Mouse (Mus musculus) skeletal muscle tissue, adult 2 months (tissue): Measurements from ENCODE around the gene Nxt2.
"Not testable (repeated sequence)": the region's sequence is repeated elsewhere in the genome, so short reads cannot be mapped to it uniquely, and the experiment has no call there.

Experiments
- DNase-seq: peaks from one replicate; pipeline ENCODE4 v3.0.0-alpha.2; 2012; ENCODE audit warnings: low read depth, low spot score

The Nxt2 gene

GRCm38 (mm10) chrX:142226542-142226941 is at the start of gene Nxt2:
Gene Nxt2, plus strand, starts transcription at chrX:142226770.
- no peak for DNase-seq

- DNase-seq = no peak
These were observed 49.6 kb upstream of the Nxt2 start for GRCm38 (mm10) chrX:142176981-142177380.

GRCm38 (mm10) chrX:142182026-142182425 is 44.5 kb upstream of the Nxt2 start:
- no peak for DNase-seq

GRCm38 (mm10) chrX:142189023-142189703 is 37.4 kb upstream of the Nxt2 start:
- no peak for DNase-seq

GRCm38 (mm10) chrX:142190355-142190754 is 36.2 kb upstream of the Nxt2 start:
- DNase-seq = no peak

- no peak for DNase-seq
These were observed 32.1 kb upstream of the Nxt2 start for GRCm38 (mm10) chrX:142194420-142194819.

- DNase-seq = no peak
These were observed 31.0 kb upstream of the Nxt2 start for GRCm38 (mm10) chrX:142195551-142195950.

GRCm38 (mm10) chrX:142196831-142197230 is 29.7 kb upstream of the Nxt2 start, which contains the start of gene Gucy2f:
Gene Gucy2f, minus strand, starts transcription at chrX:142196931.
- DNase-seq = no peak

- no peak for DNase-seq
These were observed 26.3 kb upstream of the Nxt2 start for GRCm38 (mm10) chrX:142200295-142200694.

GRCm38 (mm10) chrX:142227398-142228054 is 956 bp downstream of the Nxt2 start:
- peak; percentile 13 for DNase-seq

GRCm38 (mm10) chrX:142228055-142228768 is 1.6 kb downstream of the Nxt2 start:
- peak; percentile 57 for DNase-seq

- no peak for DNase-seq
These were observed 2.2 kb downstream of the Nxt2 start for GRCm38 (mm10) chrX:142228769-142229158.

GRCm38 (mm10) chrX:142236146-142236545 is 9.6 kb downstream of the Nxt2 start:
- not testable (repeated sequence) for DNase-seq

GRCm38 (mm10) chrX:142237101-142237500 is 10.5 kb downstream of the Nxt2 start:
- no peak for DNase-seq

- no peak for DNase-seq
These were observed 19.2 kb downstream of the Nxt2 start for GRCm38 (mm10) chrX:142245682-142246327.

GRCm38 (mm10) chrX:142250008-142250736 is 23.6 kb downstream of the Nxt2 start:
- no peak for DNase-seq

- no peak for DNase-seq
These were observed 49.5 kb downstream of the Nxt2 start for GRCm38 (mm10) chrX:142276031-142276430.

- DNase-seq = no peak
These were observed 50.0 kb downstream of the Nxt2 start for GRCm38 (mm10) chrX:142276573-142276972.

GRCm38 (mm10) chrX:142285905-142286304 is 59.3 kb downstream of the Nxt2 start:
- DNase-seq = no peak
